Mouse (Mus musculus) right cerebral cortex, postnatal 10 days (tissue): Measurements from ENCODE around the gene Lta.
"Not testable (repeated sequence)": the region's sequence is repeated elsewhere in the genome, so short reads cannot be mapped to it uniquely, and the experiment has no call there.

Experiments
- DNase-seq, 2 experiments: peaks; one replicate each; pipeline ENCODE4 v3.0.0; 2021; ENCODE audit warnings: low spot score in 2 of 2

The Lta gene

GRCm38 (mm10) chr17:35240384-35241304 is 35.5 kb upstream of the Lta start:
- no peak for DNase-seq

GRCm38 (mm10) chr17:35239700-35240099 is 34.5 kb upstream of the Lta start:
- no peak for DNase-seq

GRCm38 (mm10) chr17:35237504-35237903 is 32.4 kb upstream of the Lta start:
- no peak for DNase-seq

- DNase-seq: peak; percentile 61 to 67
Measured at GRCm38 (mm10) chr17:35236996-35237395, 31.8 kb upstream of the Lta start.

GRCm38 (mm10) chr17:35236390-35236746 is 31.2 kb upstream of the Lta start:
- DNase-seq: peak; percentile 98 to 99

GRCm38 (mm10) chr17:35235614-35236389 is 30.7 kb upstream of the Lta start, which contains the start of gene Nfkbil1:
TSS of gene Nfkbil1 (minus strand) at chr17:35235792.
- DNase-seq: peak; percentile 96

GRCm38 (mm10) chr17:35234903-35235302 is 29.8 kb upstream of the Lta start:
- no peak for DNase-seq

GRCm38 (mm10) chr17:35234090-35234489 is 28.9 kb upstream of the Lta start:
- not testable (repeated sequence) for DNase-seq

- no peak for DNase-seq
Measured at GRCm38 (mm10) chr17:35233114-35233980, 28.2 kb upstream of the Lta start, which contains the start of gene Atp6v1g2. TSS of gene Atp6v1g2 (plus strand) at chr17:35233660.

GRCm38 (mm10) chr17:35232659-35233058 is 27.5 kb upstream of the Lta start:
- no peak for DNase-seq

GRCm38 (mm10) chr17:35232043-35232442 is 26.9 kb upstream of the Lta start:
- peak; percentile 83 to 91 for DNase-seq

GRCm38 (mm10) chr17:35231022-35231421 is 25.9 kb upstream of the Lta start:
- no peak for DNase-seq

- DNase-seq: no peak
Measured at GRCm38 (mm10) chr17:35226561-35227046, 21.5 kb upstream of the Lta start.

GRCm38 (mm10) chr17:35225456-35225855 is 20.3 kb upstream of the Lta start:
- DNase-seq: no peak

- no peak for DNase-seq
Measured at GRCm38 (mm10) chr17:35224641-35225040, 19.5 kb upstream of the Lta start.

- DNase-seq: peak in 1 of 2 experiments; percentile 33
Measured at GRCm38 (mm10) chr17:35222299-35222698, 17.1 kb upstream of the Lta start.

GRCm38 (mm10) chr17:35220156-35220952 is 15.2 kb upstream of the Lta start, which contains the start of gene Gm16181:
TSS of gene Gm16181 (plus strand) at chr17:35220834.
- DNase-seq: peak in 1 of 2 experiments; percentile 32

GRCm38 (mm10) chr17:35219601-35220041 is 14.5 kb upstream of the Lta start:
- DNase-seq: peak in 1 of 2 experiments; percentile 22

- peak in 1 of 2 experiments; percentile 38 for DNase-seq
Measured at GRCm38 (mm10) chr17:35218516-35219193, 13.5 kb upstream of the Lta start.

- DNase-seq: no peak
Measured at GRCm38 (mm10) chr17:35213071-35213470, 7.9 kb upstream of the Lta start.
